Mouse (Mus musculus): ENCODE data around the gene Gpx2. TPM values are rescaled to one million over a fixed set of nuclear protein-coding genes. Genes with fewer than 3 reads are reported as not detected.
A peak's percentile ranks its signal among the peaks of the same experiment; 100 is the strongest.
"Not testable (repeated sequence)": the region's sequence is repeated elsewhere in the genome, so short reads cannot be mapped to it uniquely, and the experiment has no call there.

The Gpx2 gene
- total RNA-seq, 1 experiment from 2014 or later: not detected

DNA sequence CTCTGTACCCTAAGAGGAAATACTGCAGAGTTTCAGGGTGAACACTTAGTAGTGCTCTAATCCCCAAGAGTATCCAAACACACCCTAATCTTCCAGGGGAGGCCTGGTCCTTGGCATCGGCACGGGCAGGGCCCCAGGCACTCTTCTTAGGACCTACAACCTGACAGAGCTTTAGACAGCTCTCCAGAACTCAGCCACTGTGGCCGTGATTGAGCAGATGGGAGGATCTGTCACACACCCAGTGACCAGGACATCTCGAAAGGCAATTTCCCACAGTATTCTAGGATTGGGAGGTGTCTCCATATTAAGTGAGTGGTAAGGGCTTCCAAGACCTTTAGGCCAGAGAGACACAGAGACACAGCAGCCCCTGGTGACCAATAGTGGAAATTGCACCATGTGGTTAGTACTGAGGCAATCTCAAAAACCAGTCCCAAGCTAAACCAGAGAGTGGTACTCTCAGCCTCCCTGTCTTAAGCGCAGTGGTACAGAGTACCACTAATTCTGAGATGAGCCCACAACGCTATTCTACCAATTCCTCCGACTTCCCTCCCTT is 8.4 kb upstream of the Gpx2 start:
- peak; percentile 48 for DNase-seq

DNA sequence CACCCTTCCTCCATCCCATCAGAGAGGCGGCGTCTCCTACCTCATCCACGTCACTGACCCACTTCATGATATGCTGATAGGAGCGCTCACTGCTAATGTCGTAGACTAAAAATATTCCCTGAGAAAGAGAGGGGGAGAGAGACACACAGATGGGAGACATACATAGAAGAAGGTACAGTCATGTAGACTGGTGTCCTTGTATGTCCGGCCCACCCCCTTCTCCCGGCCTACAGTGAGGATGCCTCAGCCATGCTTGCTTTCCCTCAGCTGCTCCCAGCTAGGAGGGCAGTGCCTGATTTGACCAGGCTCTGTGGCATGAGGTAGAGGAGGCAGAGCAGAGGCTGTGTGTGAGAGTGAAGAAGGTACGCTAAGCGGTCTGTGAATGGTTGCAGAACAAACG is 7.7 kb upstream of the Gpx2 start:
- no peak for DNase-seq

GRCm38 (mm10) chr12:76798008-76798720 is 2.8 kb upstream of the Gpx2 start:
- no peak for DNase-seq

GRCm38 (mm10) chr12:76796938-76797539 is 1.7 kb upstream of the Gpx2 start:
- DNase-seq: no peak

DNA sequence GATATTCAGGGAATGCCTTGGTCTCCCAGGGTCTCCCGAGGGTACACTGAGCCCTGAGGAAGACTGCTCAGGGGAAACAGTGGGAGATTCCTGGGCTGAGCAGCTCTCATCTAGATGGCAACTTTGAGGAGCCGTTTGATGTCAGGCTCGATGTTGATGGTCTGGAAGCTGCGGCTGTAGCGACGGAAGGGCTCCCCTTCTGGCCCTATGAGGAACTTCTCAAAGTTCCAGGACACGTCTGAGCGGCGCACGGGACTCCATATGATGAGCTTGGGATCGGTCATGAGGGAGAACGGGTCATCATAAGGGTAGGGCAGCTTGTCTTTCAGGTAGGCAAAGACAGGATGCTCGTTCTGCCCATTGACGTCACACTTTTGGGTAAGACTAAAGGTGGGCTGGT is 2.8 kb downstream of the Gpx2 start:
- not testable (repeated sequence) for DNase-seq

- no peak for DNase-seq
These were observed 4.8 kb downstream of the Gpx2 start for GRCm38 (mm10) chr12:76790446-76791084.

DNA sequence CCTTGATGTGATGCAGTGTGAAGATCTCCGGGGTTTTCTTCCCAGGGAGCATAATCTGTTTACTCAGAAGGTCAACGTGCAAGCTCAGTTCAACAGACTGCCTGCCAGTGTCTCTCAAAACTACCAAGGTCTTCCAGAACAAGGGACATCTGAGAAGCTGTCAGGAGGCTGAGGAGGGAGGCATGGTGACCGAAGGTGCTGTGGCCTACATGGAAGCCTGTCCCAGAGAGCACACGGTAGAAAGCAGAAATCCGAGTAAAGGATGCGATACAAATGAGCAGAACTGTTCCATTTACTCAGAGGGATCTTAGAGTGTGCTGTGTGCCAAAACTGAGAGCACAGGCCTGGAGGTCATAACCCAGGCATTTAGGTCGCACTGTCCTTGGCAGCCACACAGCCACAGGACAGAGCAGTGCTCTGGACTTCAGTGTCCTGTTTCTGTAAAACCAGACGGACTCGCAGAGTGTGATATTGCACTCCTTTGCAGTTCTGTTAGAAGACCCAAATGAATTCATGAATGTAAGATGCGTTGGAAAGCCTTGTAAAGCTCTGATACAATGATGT is 11.2 kb downstream of the Gpx2 start:
- no peak for DNase-seq

DNA sequence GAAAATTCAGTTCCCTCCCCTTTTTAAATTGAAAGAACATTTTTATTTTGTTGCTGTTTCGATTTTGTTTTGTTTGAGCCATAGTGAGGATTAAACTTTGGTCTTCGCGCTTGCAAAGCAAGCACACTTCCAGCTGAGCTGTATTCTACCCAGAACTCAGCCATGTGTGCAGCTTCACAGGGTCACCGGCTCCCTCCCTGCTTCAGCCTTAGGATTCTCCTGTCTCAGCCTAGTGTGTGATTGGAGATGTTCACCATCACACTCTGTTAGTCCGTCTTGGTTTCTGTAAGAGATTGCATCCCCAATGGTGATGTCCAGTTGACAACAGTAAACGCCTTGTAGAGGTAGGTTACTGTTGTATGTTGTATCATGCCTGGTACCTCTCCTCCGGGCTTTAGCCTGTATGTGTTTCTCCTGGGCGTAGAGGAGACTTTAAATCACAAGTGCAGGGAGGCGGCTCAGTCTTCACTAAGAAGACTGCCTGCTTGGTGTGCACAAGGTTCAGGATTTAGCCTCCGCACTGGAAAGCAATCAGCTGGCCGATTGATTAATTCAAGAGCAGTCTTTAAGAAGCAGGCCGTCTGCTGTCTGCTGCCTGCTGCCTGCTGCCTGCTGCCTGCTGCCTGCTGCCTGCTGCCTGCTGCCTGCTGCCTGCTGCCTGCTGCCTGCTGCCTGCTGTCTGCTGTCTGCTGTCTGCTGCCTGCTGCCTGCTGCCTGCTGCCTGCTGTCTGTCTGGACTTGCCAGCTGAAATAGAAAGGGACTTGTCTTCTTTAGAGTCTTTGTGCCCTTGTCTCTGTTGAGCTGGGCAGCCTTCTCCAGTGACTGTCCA is 14.5 kb downstream of the Gpx2 start:
- no peak for DNase-seq

DNA sequence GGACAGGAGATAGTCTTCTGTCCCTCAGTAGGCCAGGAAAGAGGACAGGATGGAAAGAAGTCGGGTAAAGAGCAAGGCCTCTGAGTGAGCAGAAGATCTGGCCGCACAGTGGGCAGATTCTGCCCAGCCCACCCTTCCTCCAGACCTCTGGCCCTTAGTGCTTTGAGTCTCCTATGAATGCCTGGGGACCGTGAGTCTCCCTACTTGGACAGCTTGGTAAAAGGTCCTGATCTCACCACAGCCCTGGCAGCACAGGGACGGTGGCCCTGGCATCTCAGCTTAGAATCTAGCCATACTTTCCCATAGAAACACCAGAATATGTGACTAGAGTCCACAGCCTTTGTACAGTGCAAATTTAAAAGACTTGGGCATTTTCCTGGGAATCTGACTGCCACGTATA is 15.4 kb downstream of the Gpx2 start:
- no peak for DNase-seq

DNA sequence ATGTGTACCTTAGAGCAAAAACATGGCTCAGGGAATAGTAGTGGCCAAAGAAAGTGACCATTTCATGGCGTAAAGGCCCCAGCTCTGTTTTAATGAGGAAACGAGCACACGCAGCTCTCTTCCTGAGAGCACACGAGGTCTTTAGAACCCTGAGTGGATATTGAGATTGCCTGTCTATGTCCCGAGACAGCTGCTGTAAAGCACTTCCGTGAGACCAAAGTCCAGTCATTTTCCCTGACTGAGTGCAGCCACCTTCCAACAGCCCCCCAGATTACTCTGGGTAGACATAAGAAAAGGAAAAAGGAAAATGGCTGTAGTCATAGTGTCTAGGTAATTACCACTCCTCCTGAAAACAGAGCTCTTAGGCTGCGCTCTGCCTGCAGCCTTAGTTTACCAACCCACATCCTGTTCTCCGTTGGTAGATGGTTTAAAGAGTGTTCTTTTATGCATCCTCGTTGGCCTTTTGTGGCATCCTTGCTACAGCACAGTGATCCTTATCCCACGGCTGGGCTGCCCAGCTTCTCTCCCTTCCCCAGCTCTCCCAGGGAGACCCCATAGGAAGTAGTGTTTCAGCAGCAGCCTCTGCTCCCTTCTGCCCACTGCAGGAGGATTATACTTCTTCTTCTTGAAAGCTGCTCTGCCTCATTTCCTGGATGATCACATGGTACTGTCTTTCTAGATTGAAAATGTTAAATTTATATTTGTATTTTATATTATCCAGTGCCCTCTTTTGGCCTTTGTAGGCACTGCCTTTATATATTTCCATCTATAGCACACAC is 16.9 kb downstream of the Gpx2 start:
- no peak for DNase-seq

GRCm38 (mm10) chr12:76777845-76778244 is 17.5 kb downstream of the Gpx2 start:
- no peak for DNase-seq

DNA sequence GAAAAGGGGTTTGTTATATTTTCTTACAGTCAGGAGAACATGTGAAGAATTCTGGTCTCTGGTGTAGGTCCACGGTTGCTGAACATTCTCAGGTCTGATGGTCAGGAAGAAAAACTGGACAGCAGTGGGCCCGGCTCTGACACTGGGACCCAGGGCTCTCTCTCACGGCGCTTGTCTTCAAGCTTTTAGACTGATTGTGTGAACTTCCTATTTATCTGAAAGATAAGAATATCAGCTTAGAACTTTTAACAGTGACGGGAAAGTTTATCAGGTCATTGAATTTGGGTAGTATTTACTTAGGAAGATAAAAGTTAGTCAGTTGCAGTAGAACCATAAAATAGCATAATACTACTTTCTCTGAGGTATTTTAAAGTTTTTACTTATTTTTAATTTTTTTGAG is 18.5 kb downstream of the Gpx2 start:
- no peak for DNase-seq

DNA sequence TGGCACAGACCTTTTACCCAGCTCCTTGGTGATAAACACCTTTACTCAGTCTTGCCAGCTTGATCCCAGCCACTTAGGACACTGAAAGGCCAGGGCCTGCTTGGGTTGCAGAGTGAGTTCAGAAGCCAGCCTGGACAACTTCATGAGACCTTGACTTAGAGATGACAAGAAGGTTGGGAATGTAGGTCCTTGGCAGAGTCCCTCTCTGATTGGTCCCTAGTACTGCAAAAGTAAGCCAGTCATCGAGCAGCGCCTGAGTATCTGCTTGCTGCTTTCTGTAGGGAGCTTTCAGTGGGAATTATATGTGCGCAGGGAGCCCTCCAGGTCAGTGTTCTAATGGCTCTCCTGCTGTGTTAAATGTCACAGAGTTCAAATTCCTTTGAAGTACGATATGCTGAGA is 20.2 kb downstream of the Gpx2 start:
- peak; percentile 14 for DNase-seq

DNA sequence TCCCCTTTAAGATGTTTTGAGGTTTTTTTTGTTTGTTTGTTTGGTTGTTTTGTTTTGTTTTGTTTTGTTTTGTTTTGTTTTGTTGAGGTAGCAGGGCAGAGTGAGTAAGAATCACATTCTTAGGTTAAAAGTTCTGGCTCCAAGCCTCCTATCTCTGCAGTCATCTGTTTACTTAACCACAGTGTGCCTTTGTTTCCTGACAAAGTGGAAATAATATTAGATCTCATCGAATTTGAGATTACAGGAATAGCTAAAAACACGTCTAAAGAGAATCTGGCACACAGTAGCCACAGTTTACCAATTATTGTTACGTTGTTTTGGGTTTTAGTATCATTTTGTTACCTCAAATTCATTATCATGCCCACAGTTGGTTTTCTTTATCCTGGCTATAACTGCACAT is 20.7 kb downstream of the Gpx2 start:
- DNase-seq: no peak

DNA sequence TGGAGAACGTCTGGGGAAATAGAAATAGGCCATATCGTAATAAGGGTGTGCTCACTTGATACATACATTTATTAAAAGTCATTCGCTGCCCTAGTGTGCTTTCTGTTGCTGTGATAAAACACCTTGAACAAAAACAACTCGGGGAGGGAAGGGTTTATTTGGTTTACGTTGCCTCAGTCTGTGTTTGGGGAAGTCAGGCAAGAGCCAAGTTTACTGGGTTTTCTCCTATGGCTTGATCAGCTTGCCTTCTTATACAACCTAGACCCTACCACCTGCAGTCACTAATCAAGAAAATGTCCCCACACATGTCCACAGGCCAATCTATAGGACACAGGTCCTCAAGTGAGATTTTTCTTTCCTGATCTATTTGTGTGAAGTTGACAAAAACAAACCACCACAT is 23.8 kb downstream of the Gpx2 start:
- DNase-seq: no peak

- no peak for DNase-seq
These were observed 24.4 kb downstream of the Gpx2 start for GRCm38 (mm10) chr12:76770841-76771500.

GRCm38 (mm10) chr12:76765901-76766630 is 29.3 kb downstream of the Gpx2 start:
- peak; percentile 4 for DNase-seq

GRCm38 (mm10) chr12:76765354-76765851 is 30.0 kb downstream of the Gpx2 start, which contains the start of the genes Churc1 and Fntb:
Gene Churc1, plus strand, starts transcription at chr12:76765538.
Gene Fntb, plus strand, starts transcription at chr12:76765589.
- DNase-seq: peak; percentile 86

DNA sequence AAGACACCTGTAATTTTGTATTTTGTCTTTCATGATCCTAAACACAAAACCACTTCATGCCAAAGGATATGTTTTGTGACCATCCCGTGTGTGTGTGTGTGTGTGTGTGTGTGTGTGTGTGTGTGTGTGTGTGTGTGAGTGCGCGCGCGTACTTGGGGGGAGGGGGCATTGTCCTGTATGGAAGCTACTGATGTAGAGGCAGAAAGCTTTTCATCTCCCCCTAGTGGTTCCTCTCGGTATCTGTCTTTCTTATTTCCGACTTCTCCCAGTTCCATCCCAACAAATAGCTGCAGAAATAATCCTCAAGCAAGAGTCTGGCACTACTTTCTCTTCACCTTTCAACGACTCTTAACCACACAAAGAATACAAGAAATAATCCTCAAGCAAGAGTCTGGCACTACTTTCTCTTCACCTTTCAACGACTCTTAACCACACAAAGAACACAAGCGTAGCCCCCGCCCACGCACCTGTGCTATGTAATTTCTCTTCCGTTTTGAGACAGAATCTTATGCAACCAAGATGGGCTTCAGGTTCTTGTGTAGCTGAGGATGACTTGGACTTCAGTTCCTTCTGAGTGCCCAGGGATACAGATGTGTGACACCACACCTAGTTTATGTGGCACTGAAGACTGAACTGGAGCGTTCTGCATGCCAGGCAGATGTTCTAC is 42.6 kb downstream of the Gpx2 start:
- DNase-seq: peak; percentile 5

Data from adrenal gland, postnatal 25 days (tissue).